Mouse (Mus musculus): ENCODE data around the gene Nrd1. TPM values are rescaled to one million over a fixed set of nuclear protein-coding genes. Genes with fewer than 3 reads are reported as not detected.
A peak's percentile ranks its signal among the peaks of the same experiment; 100 is the strongest.

Gene Nrd1
- polyA plus RNA-seq, 1 experiment from 2014 or later: 37.3 TPM

GRCm38 (mm10) chr4:108989430-108989829 lies 11.0 kb upstream of the Nrd1 start:
- Histone ChIP-seq H3K4me2 (no peak overlapping the region), H3K27me3 (no peaks in the 10 kb centered on the region), H3K9me3 (replicated peaks) (no peaks in the 10 kb centered on the region), H3K36me3 (no peaks in the 10 kb centered on the region), H3K4me3 (replicated peaks) (no peak overlapping the region), H3K9ac (peak overlapping the region; percentile 61; the same call in 1 of the 2 replicates), H3K27ac (peak overlapping the region; percentile 85), H3K4me1 (replicated peaks) (peaks cover 29% of the 10 kb centered on the region)
- ATAC-seq (ENCODE audit: low read depth): no peak
- no peak for DNase-seq
- 80% methylated on average over 2 of the region's 2 CpGs for WGBS (ENCODE audit: insufficient replicate concordance)

- H3K4me2 ChIP-seq: peak overlapping the region; percentile 51
- H3K4me3 ChIP-seq (replicated peaks): no peak overlapping the region
- H3K9ac ChIP-seq: peak overlapping the region; percentile 61
- ATAC-seq (ENCODE audit: low read depth) (peak; percentile 99), DNase-seq (peak; percentile 71)
- no peaks in the 10 kb centered on the region for H3K9me3 ChIP-seq (replicated peaks)
- peaks cover 29% of the 10 kb centered on the region for H3K4me1 ChIP-seq (replicated peaks)
- H3K27me3 ChIP-seq: no peaks in the 10 kb centered on the region
- no peaks in the 10 kb centered on the region for H3K36me3 ChIP-seq
- peak overlapping the region; percentile 85 for H3K27ac ChIP-seq
Measured at GRCm38 (mm10) chr4:108990032-108990431, 10.4 kb upstream of the Nrd1 start.

GRCm38 (mm10) chr4:108990571-108990970 lies 9.9 kb upstream of the Nrd1 start:
- H3K9ac ChIP-seq: peak overlapping the region; percentile 61
- no peaks in the 10 kb centered on the region for H3K9me3 ChIP-seq (replicated peaks)
- H3K4me2 ChIP-seq: peak overlapping the region; percentile 51
- no peak overlapping the region for H3K4me3 ChIP-seq (replicated peaks)
- ATAC-seq (ENCODE audit: low read depth) (peak; percentile 47), DNase-seq (no peak)
- H3K36me3 ChIP-seq: no peaks in the 10 kb centered on the region
- H3K27me3 ChIP-seq: no peaks in the 10 kb centered on the region
- 78% methylated on average over 6 of the region's 6 CpGs for WGBS (ENCODE audit: insufficient replicate concordance)
- peak overlapping the region; percentile 85 for H3K27ac ChIP-seq
- peaks cover 29% of the 10 kb centered on the region for H3K4me1 ChIP-seq (replicated peaks)

GRCm38 (mm10) chr4:108991811-108992210 lies 8.6 kb upstream of the Nrd1 start:
- Histone ChIP-seq H3K4me1 (replicated peaks) (peaks cover 29% of the 10 kb centered on the region), H3K4me3 (replicated peaks) (no peak overlapping the region), H3K4me2 (no peak overlapping the region), H3K36me3 (no peaks in the 10 kb centered on the region), H3K27ac (no peak overlapping the region), H3K27me3 (no peaks in the 10 kb centered on the region), H3K9ac (no peak overlapping the region), H3K9me3 (replicated peaks) (no peaks in the 10 kb centered on the region)
- DNase-seq: no peak
- ATAC-seq (ENCODE audit: low read depth): no peak

- H3K27me3 ChIP-seq: no peaks in the 10 kb centered on the region
- H3K27ac ChIP-seq: no peak overlapping the region
- H3K4me2 ChIP-seq: no peak overlapping the region
- 62% methylated on average over 2 of the region's 2 CpGs for WGBS (ENCODE audit: insufficient replicate concordance)
- no peak for DNase-seq
- no peak overlapping the region for H3K9ac ChIP-seq
- no peak overlapping the region for H3K4me3 ChIP-seq (replicated peaks)
- H3K36me3 ChIP-seq: no peaks in the 10 kb centered on the region
- ATAC-seq (ENCODE audit: low read depth): no peak
- no peaks in the 10 kb centered on the region for H3K9me3 ChIP-seq (replicated peaks)
- H3K4me1 ChIP-seq (replicated peaks): peaks cover 24% of the 10 kb centered on the region
Measured at GRCm38 (mm10) chr4:108992978-108993377, 7.5 kb upstream of the Nrd1 start.

- peak overlapping the region; percentile 92 for H3K9ac ChIP-seq
- peak overlapping the region; percentile 92 for H3K27ac ChIP-seq
- H3K4me2 ChIP-seq: peak overlapping the region; percentile 84
- ATAC-seq (ENCODE audit: low read depth) (peak; percentile 46), DNase-seq (no peak)
- peaks cover 11% of the 10 kb centered on the region; the same call in 1 of the 2 replicates for H3K36me3 ChIP-seq
- no peaks in the 10 kb centered on the region for H3K9me3 ChIP-seq (replicated peaks)
- WGBS (ENCODE audit: insufficient replicate concordance): under 1% methylated on average over 18 of the region's 18 CpGs
- H3K27me3 ChIP-seq: no peaks in the 10 kb centered on the region
- H3K4me1 ChIP-seq (replicated peaks): peaks cover 26% of the 10 kb centered on the region
- H3K4me3 ChIP-seq (replicated peaks): peak overlapping the region; percentile 90
Measured at GRCm38 (mm10) chr4:109000961-109001360, 506 bp downstream of the Nrd1 start.

GRCm38 (mm10) chr4:109008046-109008445 lies 7.6 kb downstream of the Nrd1 start:
- H3K4me3 ChIP-seq (replicated peaks): no peak overlapping the region
- 76% methylated on average over 1 of the region's 1 CpGs for WGBS (ENCODE audit: insufficient replicate concordance)
- H3K9me3 ChIP-seq (replicated peaks): no peaks in the 10 kb centered on the region
- H3K27ac ChIP-seq: no peak overlapping the region
- peaks cover 11% of the 10 kb centered on the region; the same call in 1 of the 2 replicates for H3K36me3 ChIP-seq
- ATAC-seq (ENCODE audit: low read depth) (no peak), DNase-seq (no peak)
- peaks cover 3% of the 10 kb centered on the region for H3K4me1 ChIP-seq (replicated peaks)
- no peak overlapping the region for H3K4me2 ChIP-seq
- no peak overlapping the region for H3K9ac ChIP-seq
- no peaks in the 10 kb centered on the region for H3K27me3 ChIP-seq

- H3K9ac ChIP-seq: no peak overlapping the region
- DNase-seq (no peak), ATAC-seq (ENCODE audit: low read depth) (no peak)
- H3K27ac ChIP-seq: no peak overlapping the region
- peaks cover 2% of the 10 kb centered on the region; the same call in 1 of the 2 replicates for H3K4me1 ChIP-seq (replicated peaks)
- no peaks in the 10 kb centered on the region for H3K27me3 ChIP-seq
- WGBS (ENCODE audit: insufficient replicate concordance): 84% methylated on average over 4 of the region's 4 CpGs
- no peaks in the 10 kb centered on the region for H3K9me3 ChIP-seq (replicated peaks)
- peaks cover 25% of the 10 kb centered on the region for H3K36me3 ChIP-seq
- H3K4me2 ChIP-seq: no peak overlapping the region
- no peak overlapping the region for H3K4me3 ChIP-seq (replicated peaks)
Measured at GRCm38 (mm10) chr4:109014091-109014490, 13.6 kb downstream of the Nrd1 start.

- H3K4me3 ChIP-seq (replicated peaks): no peak overlapping the region
- peaks cover 39% of the 10 kb centered on the region for H3K36me3 ChIP-seq
- no peak overlapping the region for H3K27ac ChIP-seq
- DNase-seq (no peak), ATAC-seq (ENCODE audit: low read depth) (no peak)
- H3K9me3 ChIP-seq (replicated peaks): no peaks in the 10 kb centered on the region
- H3K4me1 ChIP-seq (replicated peaks): no peaks in the 10 kb centered on the region
- H3K9ac ChIP-seq: no peak overlapping the region
- WGBS (ENCODE audit: insufficient replicate concordance): 85% methylated on average over 7 of the region's 7 CpGs
- H3K27me3 ChIP-seq: no peaks in the 10 kb centered on the region
- H3K4me2 ChIP-seq: no peak overlapping the region
Measured at GRCm38 (mm10) chr4:109017441-109017840, 17.0 kb downstream of the Nrd1 start.

- WGBS (ENCODE audit: insufficient replicate concordance): 73% methylated on average over 4 of the region's 4 CpGs
- ATAC-seq (ENCODE audit: low read depth) (no peak), DNase-seq (no peak)
- Histone ChIP-seq H3K9ac (no peak overlapping the region), H3K9me3 (replicated peaks) (no peaks in the 10 kb centered on the region), H3K27me3 (no peaks in the 10 kb centered on the region), H3K36me3 (peaks cover 37% of the 10 kb centered on the region), H3K4me3 (replicated peaks) (no peak overlapping the region), H3K27ac (no peak overlapping the region), H3K4me2 (no peak overlapping the region), H3K4me1 (replicated peaks) (no peaks in the 10 kb centered on the region)
Measured at GRCm38 (mm10) chr4:109019301-109019700, 18.8 kb downstream of the Nrd1 start.

GRCm38 (mm10) chr4:109021976-109022375 lies 21.5 kb downstream of the Nrd1 start:
- Histone ChIP-seq H3K27ac (no peak overlapping the region), H3K4me1 (replicated peaks) (0 out of 2 replicates have a peak, but pooled peaks cover 2% of the 10 kb centered on the region), H3K9ac (no peak overlapping the region), H3K9me3 (replicated peaks) (no peaks in the 10 kb centered on the region), H3K27me3 (no peaks in the 10 kb centered on the region), H3K4me3 (replicated peaks) (no peak overlapping the region), H3K36me3 (peaks cover 47% of the 10 kb centered on the region), H3K4me2 (no peak overlapping the region)
- ATAC-seq (ENCODE audit: low read depth) (no peak), DNase-seq (no peak)
- 64% methylated on average over 1 of the region's 1 CpGs for WGBS (ENCODE audit: insufficient replicate concordance)

GRCm38 (mm10) chr4:109025061-109025460 lies 24.6 kb downstream of the Nrd1 start:
- Histone ChIP-seq H3K9ac (no peak overlapping the region), H3K27me3 (no peaks in the 10 kb centered on the region), H3K4me1 (replicated peaks) (0 out of 2 replicates have a peak, but pooled peaks cover 2% of the 10 kb centered on the region), H3K9me3 (replicated peaks) (no peaks in the 10 kb centered on the region), H3K4me2 (no peak overlapping the region), H3K27ac (no peak overlapping the region), H3K4me3 (replicated peaks) (no peak overlapping the region), H3K36me3 (peaks cover 46% of the 10 kb centered on the region)
- ATAC-seq (ENCODE audit: low read depth): no peak
- WGBS (ENCODE audit: insufficient replicate concordance): 69% methylated on average over 3 of the region's 3 CpGs
- no peak for DNase-seq

All from liver, embryonic 13.5 days (tissue).